Mouse (Mus musculus) c-Kit-positive CD71-positive TER-119-positive erythroid progenitor cells, embryonic 14.5 days (primary cell): Measurements from ENCODE around the gene Pcdh10.

Experiments
- DNase-seq: peaks from one replicate; pipeline ENCODE4 v3.0.0-alpha.2; 2013; ENCODE audit warnings: low spot score

Gene Pcdh10

GRCm38 (mm10) chr3:45378145-45378544, at the start of gene Pcdh10:
TSS of gene Pcdh10 (plus strand) at chr3:45378398.
- DNase-seq, result peak; percentile 13

DNA sequence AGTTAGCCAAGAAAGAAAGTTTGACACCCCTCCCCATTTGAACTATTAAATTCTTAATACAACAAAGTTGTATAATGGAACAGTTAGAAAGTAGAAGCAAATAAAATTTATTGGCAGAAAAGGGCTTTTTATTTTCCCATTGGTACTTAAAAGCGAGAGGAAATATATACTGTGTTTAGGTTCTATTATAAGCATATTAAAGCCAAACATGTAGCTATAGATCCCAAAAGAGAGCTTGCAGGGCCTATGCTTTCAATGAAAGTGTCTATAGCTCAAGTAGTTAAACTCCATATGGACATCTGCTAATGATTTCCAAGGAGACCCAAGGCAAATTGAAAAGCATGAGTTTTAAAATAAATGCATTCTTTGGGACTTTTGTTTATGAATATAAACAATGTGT, 22.3 kb upstream of the Pcdh10 start:
- no peak for DNase-seq

GRCm38 (mm10) chr3:45368952-45369351, 9.2 kb upstream of the Pcdh10 start:
- DNase-seq, result no peak

- no peak for DNase-seq
Measured at GRCm38 (mm10) chr3:45375761-45376500, 2.3 kb upstream of the Pcdh10 start.

DNA sequence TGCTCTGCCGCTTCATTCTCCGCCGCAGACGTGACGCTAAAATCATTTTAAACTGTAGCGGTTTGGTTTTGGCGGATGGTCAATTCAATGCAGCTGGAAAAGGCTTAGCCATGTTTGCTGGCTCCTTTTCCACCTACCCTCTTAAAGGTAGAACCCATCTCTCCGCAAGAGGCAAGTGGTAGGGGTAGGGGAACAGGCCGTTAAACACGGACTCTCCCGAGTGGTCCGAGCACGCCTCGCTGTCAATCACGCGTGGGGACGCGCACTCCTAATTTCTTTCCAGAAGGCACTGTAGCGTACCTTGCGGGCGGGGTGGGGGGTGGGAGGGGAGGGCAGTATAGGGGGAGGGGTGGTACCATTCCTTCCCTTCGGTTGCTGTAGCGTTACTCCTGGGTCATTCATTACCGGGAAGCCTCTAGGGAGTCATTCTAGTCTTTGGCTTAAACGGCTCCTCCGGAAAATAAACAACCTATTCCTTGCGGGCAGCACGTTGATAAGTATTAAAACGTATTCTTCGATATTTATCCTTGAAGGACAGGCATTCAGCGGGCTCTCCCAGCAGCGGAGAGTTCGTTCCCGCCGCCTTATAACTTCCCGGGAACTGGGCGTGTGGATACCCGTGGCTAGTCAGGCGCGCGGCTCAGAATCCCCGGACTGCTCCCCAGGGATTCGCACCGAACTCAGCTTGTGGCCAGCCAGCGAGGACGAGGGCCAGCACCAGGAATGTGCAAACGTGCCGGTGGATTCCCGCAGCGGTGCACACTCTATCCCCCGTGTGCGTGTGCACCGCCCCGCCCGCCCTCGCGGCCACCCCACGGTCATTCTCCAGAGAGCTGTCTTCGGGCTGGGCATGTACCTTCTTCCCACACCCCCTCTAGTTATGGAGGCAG, 1.5 kb upstream of the Pcdh10 start:
- no peak for DNase-seq

GRCm38 (mm10) chr3:45377391-45377998, 703 bp upstream of the Pcdh10 start:
- DNase-seq, result no peak

- DNase-seq, result no peak
Measured at GRCm38 (mm10) chr3:45379541-45379971, 1.4 kb downstream of the Pcdh10 start.

GRCm38 (mm10) chr3:45379972-45380761, 2.0 kb downstream of the Pcdh10 start:
- DNase-seq, result no peak

DNA sequence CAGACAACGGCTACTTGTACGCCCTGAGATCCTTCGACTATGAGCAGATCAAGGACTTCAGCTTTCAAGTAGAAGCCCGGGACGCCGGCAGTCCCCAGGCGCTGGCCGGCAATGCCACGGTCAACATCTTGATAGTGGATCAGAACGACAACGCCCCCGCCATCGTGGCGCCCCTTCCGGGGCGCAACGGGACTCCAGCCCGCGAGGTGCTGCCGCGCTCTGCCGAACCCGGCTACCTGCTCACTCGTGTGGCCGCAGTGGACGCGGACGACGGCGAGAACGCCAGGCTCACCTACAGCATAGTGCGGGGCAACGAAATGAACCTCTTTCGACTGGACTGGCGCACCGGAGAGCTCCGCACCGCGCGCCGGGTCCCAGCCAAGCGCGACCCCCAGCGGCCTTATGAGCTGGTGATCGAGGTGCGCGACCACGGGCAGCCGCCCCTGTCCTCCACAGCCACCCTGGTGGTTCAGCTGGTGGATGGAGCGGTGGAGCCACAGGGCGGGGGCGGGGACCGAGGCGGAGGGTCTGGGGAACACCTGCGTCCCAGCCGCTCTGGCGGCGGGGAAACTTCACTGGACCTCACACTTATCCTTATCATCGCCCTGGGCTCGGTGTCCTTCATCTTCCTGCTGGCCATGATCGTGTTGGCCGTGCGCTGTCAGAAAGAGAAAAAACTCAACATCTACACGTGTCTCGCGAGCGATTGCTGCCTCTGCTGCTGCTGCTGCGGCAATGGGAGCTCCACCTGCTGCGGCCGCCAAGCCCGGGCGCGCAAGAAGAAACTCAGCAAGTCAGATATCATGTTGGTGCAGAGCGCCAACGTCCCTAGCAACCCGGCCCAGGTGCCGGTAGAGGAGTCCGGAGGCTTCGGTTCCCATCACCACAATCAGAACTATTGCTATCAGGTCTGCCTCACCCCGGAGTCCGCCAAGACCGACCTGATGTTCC, 2.9 kb downstream of the Pcdh10 start:
- no peak for DNase-seq

GRCm38 (mm10) chr3:45382032-45382755, 4.0 kb downstream of the Pcdh10 start:
- no peak for DNase-seq

GRCm38 (mm10) chr3:45383831-45384230, 5.6 kb downstream of the Pcdh10 start:
- no peak for DNase-seq

GRCm38 (mm10) chr3:45385028-45385427, 6.8 kb downstream of the Pcdh10 start:
- no peak for DNase-seq

DNA sequence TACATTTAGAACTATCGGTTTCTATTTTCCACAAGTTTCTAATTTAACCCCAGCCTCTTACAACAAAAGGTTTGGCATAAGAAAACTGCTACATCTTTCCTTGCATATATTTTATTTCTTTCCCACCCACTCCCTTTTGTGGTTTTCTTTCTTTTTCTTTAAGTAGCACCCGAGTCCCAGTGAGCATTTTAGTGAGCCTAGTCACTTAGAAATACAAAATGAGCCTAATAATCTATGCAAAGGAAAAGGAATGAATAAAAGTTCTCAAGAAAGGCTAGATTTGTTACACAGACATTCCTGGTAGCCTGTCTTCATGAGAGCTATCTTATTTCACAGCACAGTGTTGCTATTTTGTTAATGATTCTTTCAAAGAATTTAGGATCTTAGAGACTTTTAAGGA, 7.3 kb downstream of the Pcdh10 start:
- no peak for DNase-seq

DNA sequence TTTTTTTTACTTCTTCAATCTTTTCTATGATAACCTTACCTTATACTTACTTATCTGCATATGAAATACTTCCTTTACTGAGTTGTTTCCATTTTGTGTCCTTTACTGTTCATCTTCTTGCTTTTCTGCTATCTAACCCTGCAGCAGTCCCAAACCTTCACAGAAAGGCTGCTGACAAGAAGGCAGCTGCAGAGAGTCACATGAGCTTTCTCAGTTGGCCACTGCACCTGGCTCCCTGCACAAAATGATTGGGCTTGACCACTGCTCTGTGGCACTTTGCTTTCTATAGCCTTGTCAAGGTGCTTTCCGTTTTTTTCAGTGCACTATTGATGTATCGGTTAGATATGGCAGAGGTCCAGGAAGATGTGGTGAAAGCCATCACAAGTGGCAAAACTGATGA, 8.3 kb downstream of the Pcdh10 start:
- no peak for DNase-seq

- no peak for DNase-seq
Measured at GRCm38 (mm10) chr3:45397101-45397500, 18.9 kb downstream of the Pcdh10 start.

GRCm38 (mm10) chr3:45403239-45403638, 25.0 kb downstream of the Pcdh10 start:
- no peak for DNase-seq

- no peak for DNase-seq
Measured at GRCm38 (mm10) chr3:45431691-45432090, 53.5 kb downstream of the Pcdh10 start.

DNA sequence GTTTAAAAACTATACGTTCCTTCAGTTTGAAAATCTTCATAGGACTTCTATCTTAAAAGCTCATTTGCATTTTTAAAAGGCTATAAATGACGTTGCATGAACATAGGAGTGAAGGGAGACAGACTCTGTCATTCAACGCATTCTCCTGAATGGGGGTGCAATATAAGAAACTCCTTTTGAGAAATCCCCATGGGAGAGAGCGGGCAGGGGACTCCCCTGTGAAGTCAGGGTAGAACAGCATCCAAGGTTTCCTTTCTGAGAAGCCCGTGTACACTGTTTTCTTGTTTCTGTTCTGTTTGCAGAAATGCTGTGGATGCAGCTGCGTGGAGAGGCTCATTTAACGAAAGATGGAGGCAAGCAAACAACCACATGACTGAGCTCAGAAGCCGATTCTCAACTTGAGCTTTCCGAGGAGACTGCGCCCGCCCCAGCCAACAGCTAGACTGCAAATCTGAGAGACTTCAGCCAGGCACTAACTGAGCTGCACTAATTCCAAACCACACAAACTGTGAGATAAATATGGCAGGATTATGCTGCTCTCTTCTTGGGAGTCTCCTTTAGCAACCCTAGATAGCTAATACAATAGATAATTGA, 54.1 kb downstream of the Pcdh10 start:
- DNase-seq, result no peak
